Mouse (Mus musculus) intestine, embryonic 14.5 days (tissue): ENCODE data around the gene Lrp3. TPM values are rescaled to one million over a fixed set of nuclear protein-coding genes. Genes with fewer than 3 reads are reported as not detected.

Experiments used
- ATAC-seq: fragments of 200-750 bp; cut with Nextera tagmentation; replicated peaks from 2 replicates; pipeline ENCODE4 v1.8.0; 2017; ENCODE audit warnings: low read depth, moderate number of reproducible peaks, moderate TSS enrichment, moderate library complexity; ENCODE audit not compliant: low FRiP score, low TSS enrichment
- DNase-seq: peaks from one replicate; pipeline ENCODE4 v3.0.0-alpha.2; 2018; ENCODE audit warnings: low spot score
- H3K27ac ChIP-seq: fragments of 300-500 bp; sonication (generic); 2 replicates; pipeline ENCODE4 v1.5.1; 2014; ENCODE audit warnings: low read depth, mild to moderate bottlenecking, control low read depth
- H3K27me3 ChIP-seq: fragments of 300-500 bp; sonication (generic); replicated peaks from 2 replicates; pipeline ENCODE4 v1.6.1; 2014; ENCODE audit warnings: low read length, control low read depth; ENCODE audit not compliant: control insufficient read depth, insufficient read depth
- H3K36me3 ChIP-seq: fragments of 300-500 bp; sonication (generic); 2 replicates; pipeline ENCODE4 v1.6.1; 2014; ENCODE audit warnings: low read length, control low read depth; ENCODE audit not compliant: control insufficient read depth, insufficient read depth
- H3K4me1 ChIP-seq: fragments of 300-500 bp; sonication (generic); replicated peaks from 2 replicates; pipeline ENCODE4 v1.6.1; 2014; ENCODE audit warnings: low read length, control low read depth, mixed read lengths; ENCODE audit not compliant: control insufficient read depth, insufficient read depth
- H3K4me2 ChIP-seq: fragments of 300-500 bp; sonication (generic); 2 replicates; pipeline ENCODE4 v1.6.1; 2014; ENCODE audit warnings: low read length
- H3K4me3 ChIP-seq: fragments of 300-500 bp; sonication (generic); 2 replicates; pipeline ENCODE4 v1.5.1; 2014; ENCODE audit warnings: low read depth, low read length, control low read depth, mixed read lengths
- H3K9ac ChIP-seq: fragments of 300-500 bp; sonication (generic); 2 replicates; pipeline ENCODE4 v1.6.1; 2014; ENCODE audit warnings: mild to moderate bottlenecking, low read length
- H3K9me3 ChIP-seq: fragments of 300-500 bp; sonication (generic); 2 replicates; pipeline ENCODE4 v1.6.1; 2016; ENCODE audit warnings: low read length, control low read depth; ENCODE audit not compliant: control insufficient read depth
- WGBS: fragments of 180-500 bp; shearing (Covaris S2); extraction: QIAGEN DNeasy Blood & Tissue Kit; methylation state at CpG from one replicate; pipeline ENCODE4 v1.1.7; 2014; 5-methylcytosine and 5-hydroxymethylcytosine counted together
- polyA plus RNA-seq: library from polyadenylated mRNA; unstranded; fragments of >200 nt; fragmentation: Nextera tagmentation; extraction: Ambion mirVana; gene quantifications from 2 replicates; pipeline ENCODE4 v1.2.1, GENCODE M21; 2014

Lrp3 gene
- polyA plus RNA-seq, 1 experiment from 2014 or later, result 7.0 TPM

- Histone ChIP-seq H3K4me2 (peak overlapping the region; percentile 62), H3K4me1 (0 out of 2 replicates have a peak, but pooled peaks cover 9% of the 10 kb centered on the region), H3K27ac (peak overlapping the region; percentile 90), H3K36me3 (no peaks in the 10 kb centered on the region), H3K9me3 (no peaks in the 10 kb centered on the region), H3K4me3 (peak overlapping the region; percentile 69), H3K27me3 (no peaks in the 10 kb centered on the region), H3K9ac (peak overlapping the region; percentile 61)
- ATAC-seq (peak; percentile 95), DNase-seq (peak; percentile 100)
- WGBS, result under 1% methylated on average over 45 of the region's 45 CpGs
Observed at GRCm38 (mm10) chr7:35234361-35235245, 19.3 kb upstream of the Lrp3 start.

- Histone ChIP-seq H3K9me3 (no peaks in the 10 kb centered on the region), H3K27me3 (no peaks in the 10 kb centered on the region), H3K36me3 (no peaks in the 10 kb centered on the region), H3K4me2 (peak overlapping the region; percentile 62), H3K27ac (peak overlapping the region; percentile 90), H3K4me1 (0 out of 2 replicates have a peak, but pooled peaks cover 9% of the 10 kb centered on the region), H3K9ac (peak overlapping the region; percentile 61), H3K4me3 (peak overlapping the region; percentile 69)
- no peak for ATAC-seq
- DNase-seq, result no peak
- WGBS, result 48% methylated on average over 12 of the region's 12 CpGs
Observed at GRCm38 (mm10) chr7:35233861-35234260, 18.6 kb upstream of the Lrp3 start.

GRCm38 (mm10) chr7:35232796-35233455 is 17.6 kb upstream of the Lrp3 start:
- 0 out of 2 replicates have a peak, but pooled peaks cover 9% of the 10 kb centered on the region for H3K4me1 ChIP-seq
- no peak for ATAC-seq
- H3K4me3 ChIP-seq, result no peak overlapping the region
- H3K36me3 ChIP-seq, result no peaks in the 10 kb centered on the region
- no peak overlapping the region for H3K4me2 ChIP-seq
- no peaks in the 10 kb centered on the region for H3K27me3 ChIP-seq
- 28% methylated on average over 13 of the region's 13 CpGs for WGBS
- no peak overlapping the region for H3K27ac ChIP-seq
- no peaks in the 10 kb centered on the region for H3K9me3 ChIP-seq
- no peak for DNase-seq
- H3K9ac ChIP-seq, result no peak overlapping the region

GRCm38 (mm10) chr7:35230333-35230732 is 15.0 kb upstream of the Lrp3 start:
- Histone ChIP-seq H3K27ac (no peak overlapping the region), H3K9ac (no peak overlapping the region), H3K4me2 (no peak overlapping the region), H3K4me3 (no peak overlapping the region), H3K27me3 (no peaks in the 10 kb centered on the region), H3K9me3 (no peaks in the 10 kb centered on the region), H3K4me1 (0 out of 2 replicates have a peak, but pooled peaks cover 6% of the 10 kb centered on the region), H3K36me3 (no peaks in the 10 kb centered on the region)
- WGBS, result 70% methylated on average over 3 of the region's 3 CpGs
- no peak for DNase-seq
- ATAC-seq, result no peak

GRCm38 (mm10) chr7:35220694-35221365 is 5.5 kb upstream of the Lrp3 start:
- no peaks in the 10 kb centered on the region for H3K4me1 ChIP-seq
- no peak for DNase-seq
- no peak for ATAC-seq
- no peak overlapping the region for H3K9ac ChIP-seq
- no peaks in the 10 kb centered on the region for H3K36me3 ChIP-seq
- WGBS, result 70% methylated on average over 9 of the region's 9 CpGs
- H3K4me2 ChIP-seq, result no peak overlapping the region
- no peaks in the 10 kb centered on the region for H3K9me3 ChIP-seq
- no peaks in the 10 kb centered on the region for H3K27me3 ChIP-seq
- no peak overlapping the region for H3K4me3 ChIP-seq
- no peak overlapping the region for H3K27ac ChIP-seq

GRCm38 (mm10) chr7:35215731-35216130 is 433 bp upstream of the Lrp3 start:
- Histone ChIP-seq H3K4me2 (peak overlapping the region; percentile 63), H3K4me1 (peaks cover 7% of the 10 kb centered on the region), H3K27me3 (no peaks in the 10 kb centered on the region), H3K9ac (no peak overlapping the region), H3K36me3 (peaks cover 2% of the 10 kb centered on the region; the same call in 1 of the 2 replicates), H3K4me3 (peak overlapping the region; percentile 61), H3K27ac (no peak overlapping the region), H3K9me3 (no peaks in the 10 kb centered on the region)
- no peak for DNase-seq
- WGBS, result 44% methylated on average over 5 of the region's 5 CpGs
- no peak for ATAC-seq

GRCm38 (mm10) chr7:35214442-35215222 is 666 bp downstream of the Lrp3 start:
- WGBS, result 0% methylated on average over 31 of the region's 79 CpGs
- Histone ChIP-seq H3K9ac (peak overlapping the region; percentile 64), H3K9me3 (no peaks in the 10 kb centered on the region), H3K4me1 (peaks cover 7% of the 10 kb centered on the region), H3K4me3 (peak overlapping the region; percentile 61), H3K27me3 (no peaks in the 10 kb centered on the region), H3K36me3 (peaks cover 9% of the 10 kb centered on the region; the same call in 1 of the 2 replicates), H3K27ac (peak overlapping the region; percentile 19; the same call in 1 of the 2 replicates), H3K4me2 (peak overlapping the region; percentile 63)
- peak; percentile 73 for ATAC-seq
- DNase-seq, result peak; percentile 72

- Histone ChIP-seq H3K9me3 (no peaks in the 10 kb centered on the region), H3K4me3 (no peak overlapping the region), H3K27ac (no peak overlapping the region), H3K36me3 (peaks cover 9% of the 10 kb centered on the region; the same call in 1 of the 2 replicates), H3K9ac (no peak overlapping the region), H3K4me2 (no peak overlapping the region), H3K4me1 (peaks cover 7% of the 10 kb centered on the region), H3K27me3 (no peaks in the 10 kb centered on the region)
- WGBS, result 85% methylated on average over 4 of the region's 4 CpGs
- no peak for DNase-seq
- ATAC-seq, result no peak
Observed at GRCm38 (mm10) chr7:35211791-35212190, 3.5 kb downstream of the Lrp3 start.
